ENCODE assay signal across 9 mouse cellular contexts in the genomic region with DNA sequence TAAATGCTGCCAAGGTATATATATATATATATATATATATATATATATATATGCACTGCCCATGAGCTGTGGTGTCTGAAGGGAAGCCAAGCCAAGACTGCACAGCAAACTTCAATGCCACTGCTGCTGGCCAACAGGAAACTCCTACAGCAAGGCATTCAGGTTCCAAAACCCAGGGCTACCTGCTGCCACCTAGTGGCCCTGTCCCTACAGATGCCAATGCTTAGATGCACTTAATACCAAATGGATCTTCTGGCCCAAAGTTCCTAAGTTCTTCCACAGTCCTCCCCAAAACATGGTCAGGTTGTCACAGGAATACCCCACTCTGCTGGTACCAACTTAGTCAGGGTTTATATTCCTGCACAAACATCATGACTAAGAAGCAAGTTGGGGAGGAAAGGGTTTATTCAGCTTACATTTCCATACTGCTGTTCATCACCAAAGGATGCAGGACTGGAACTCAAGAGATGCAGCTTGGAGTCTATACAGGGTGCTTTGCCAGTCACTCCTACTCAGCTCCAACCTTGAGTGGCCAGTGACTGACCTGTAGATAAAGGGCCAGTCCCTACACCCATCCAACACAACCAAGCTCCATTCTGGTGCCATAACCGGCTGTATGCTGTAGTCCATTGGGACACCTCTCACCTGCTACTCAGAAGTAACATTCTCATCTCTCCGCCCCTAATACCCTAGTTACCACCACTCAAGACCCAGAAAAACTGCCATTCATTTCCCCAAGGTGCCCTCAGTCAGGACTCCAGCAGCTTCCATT. TPM values are rescaled to one million over a fixed set of nuclear protein-coding genes. Genes with fewer than 3 reads are reported as not detected.
DNase-seq lines count a peak whose midpoint lies in the region; ATAC-seq lines count a peak whose summit lies in the region.
"Had no signal": no experiment of that assay in that cellular context is flagged by ENCODE, and none has a peak within 500 bp of the region (broad histone marks: within the 10 kb centered on the region; RNA-seq: fewer than 3 reads in every experiment).

No protein-coding gene starts in this region.

- intact Hi-C loops in left cerebral cortex, postnatal 25 days (cut with DNase I): loop anchor here (1.0 kb wide), 1 partner anchor 64 kb away; the partner anchor contains the start of gene AI413582

- no peak overlapping the region for H3K9ac ChIP-seq in intestine, embryonic 16.5 days (ENCODE audit: low read depth, low read length)
- H3K9ac ChIP-seq: neural tube, embryonic 12.5 days had no signal

- peaks cover 18% of the 10 kb centered on the region for H3K4me1 ChIP-seq in intestine, embryonic 16.5 days (ENCODE audit: control insufficient read depth, insufficient read depth, low read length)

- WGBS in intestine, embryonic 16.5 days: 62% methylated on average over 2 of the region's 2 CpGs

- H3K9me3 ChIP-seq in intestine, embryonic 16.5 days (ENCODE audit: control insufficient read depth, low read length): no peaks in the 10 kb centered on the region
- H3K9me3 ChIP-seq: neural tube, embryonic 12.5 days had no signal

- no peak overlapping the region for H3K4me2 ChIP-seq in intestine, embryonic 16.5 days (ENCODE audit: low read depth, low read length)
- H3K4me2 ChIP-seq: neural tube, embryonic 12.5 days had no signal

- peak; percentile 76 for DNase-seq in cerebellum, adult 11 months
- peak; percentile 93 for DNase-seq in cerebellum, postnatal 10 days
- DNase-seq in frontal cortex, postnatal 25 days (ENCODE audit: low spot score in 2 of 2): peak; percentile 73 to 84
- DNase-seq in left cerebral cortex, postnatal 25 days (ENCODE audit: low spot score in 2 of 2): peak; percentile 81 to 88
- peak; percentile 84 for DNase-seq in mesoderm, embryonic 11.5 days (ENCODE audit: low read depth, low spot score)
- DNase-seq in spleen, adult 18-20 months: peak; percentile 61 to 86

- no peak; the same call in 1 of the 2 replicates for ATAC-seq in cerebellum, adult (ENCODE audit: insufficient number of reproducible peaks, low FRiP score, low TSS enrichment)
- peak; percentile 15; the same call in 1 of the 2 replicates for ATAC-seq in intestine, embryonic 16.5 days

- H3K27me3 ChIP-seq in intestine, embryonic 16.5 days (replicated peaks; ENCODE audit: control insufficient read depth, insufficient read depth, low read length): no peaks in the 10 kb centered on the region
- H3K27me3 ChIP-seq: neural tube, embryonic 12.5 days had no signal

- H3K4me3 ChIP-seq in intestine, embryonic 16.5 days (ENCODE audit: low read length): no peak overlapping the region
- H3K4me3 ChIP-seq: neural tube, embryonic 12.5 days had no signal

- H3K27ac ChIP-seq in intestine, embryonic 16.5 days (ENCODE audit: low read length): no peak overlapping the region
- H3K27ac ChIP-seq: neural tube, embryonic 12.5 days had no signal

- H3K36me3 ChIP-seq in intestine, embryonic 16.5 days (ENCODE audit: control insufficient read depth, insufficient read depth, low read length): peaks cover 18% of the 10 kb centered on the region

RNA-seq across cellular contexts. Expression of gene RPS10-NUDT3, which starts 5.6 kb away (rescaled TPM):
- not detected in 2 replicates for polyA plus RNA-seq in intestine, embryonic 16.5 days (2015; fragmentation: Nextera tagmentation; extraction: Ambion mirVana)
- 1 to 10 TPM in 1 of 2 experiments, not detected in 1; 2.1 TPM for total RNA-seq in left cerebral cortex, postnatal 25 days (2021)
- polyA plus RNA-seq: neural tube, embryonic 12.5 days had no signal

RNA-seq across cellular contexts. Expression of gene Nudt3, which starts 6.1 kb away (rescaled TPM):
- 56.6 and 57.4 TPM in 2 replicates for polyA plus RNA-seq in intestine, embryonic 16.5 days (2015; fragmentation: Nextera tagmentation; extraction: Ambion mirVana)
- total RNA-seq in left cerebral cortex, postnatal 25 days (2021): 100 to 1,000 TPM; 573 to 611 TPM

RNA-seq across cellular contexts. Expression of gene Rps10, which starts 7.0 kb away (rescaled TPM):
- polyA plus RNA-seq in intestine, embryonic 16.5 days (2015; fragmentation: Nextera tagmentation; extraction: Ambion mirVana): 853 and 934 TPM in 2 replicates
- 100 to 1,000 TPM; 430 to 432 TPM for total RNA-seq in left cerebral cortex, postnatal 25 days (2021)

RNA-seq across cellular contexts. Expression of gene Pacsin1, which starts 25.9 kb away (rescaled TPM):
- 2.1 and 2.7 TPM in 2 replicates for polyA plus RNA-seq in intestine, embryonic 16.5 days (2015; fragmentation: Nextera tagmentation; extraction: Ambion mirVana)
- 100 to 1,000 TPM; 428 to 433 TPM for total RNA-seq in left cerebral cortex, postnatal 25 days (2021)
